Mouse (Mus musculus) mesoderm, embryonic 11.5 days (tissue): ENCODE measurements at regions not wholly inside any gene's neighbourhood (a gene's known extent, or its start where the extent isn't known, plus 50 kb on each side); places are given as distances from the start of the nearest gene placed in this dataset.

Experiments used
- DNase-seq: peaks from one replicate; pipeline ENCODE4 v3.0.0-alpha.2; 2012; ENCODE audit warnings: low read depth, low spot score

DNA sequence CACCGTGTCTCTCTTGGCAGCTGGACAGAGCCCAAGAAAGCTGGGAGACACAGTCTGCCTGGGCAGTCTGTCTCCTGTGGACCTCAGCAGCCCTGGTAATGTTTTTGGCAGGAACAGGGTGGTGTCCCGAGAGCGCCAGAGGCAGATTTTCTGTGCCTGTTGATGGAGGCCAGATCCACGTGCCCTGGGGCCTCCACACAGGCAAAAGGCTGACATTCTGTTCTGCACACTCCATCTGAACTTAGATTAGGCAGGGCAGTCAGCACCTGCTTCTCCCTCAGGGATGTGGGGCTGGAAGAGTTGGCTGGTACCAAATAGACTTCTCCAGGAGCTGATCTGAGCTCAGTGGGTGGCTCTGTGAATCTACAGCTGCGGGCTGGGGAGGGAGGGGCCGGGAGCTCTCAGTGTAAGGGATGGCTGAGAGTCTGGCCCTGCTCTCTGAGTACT lies 83.8 kb downstream of the Gadd45g start:
- peak; percentile 12 for DNase-seq

DNA sequence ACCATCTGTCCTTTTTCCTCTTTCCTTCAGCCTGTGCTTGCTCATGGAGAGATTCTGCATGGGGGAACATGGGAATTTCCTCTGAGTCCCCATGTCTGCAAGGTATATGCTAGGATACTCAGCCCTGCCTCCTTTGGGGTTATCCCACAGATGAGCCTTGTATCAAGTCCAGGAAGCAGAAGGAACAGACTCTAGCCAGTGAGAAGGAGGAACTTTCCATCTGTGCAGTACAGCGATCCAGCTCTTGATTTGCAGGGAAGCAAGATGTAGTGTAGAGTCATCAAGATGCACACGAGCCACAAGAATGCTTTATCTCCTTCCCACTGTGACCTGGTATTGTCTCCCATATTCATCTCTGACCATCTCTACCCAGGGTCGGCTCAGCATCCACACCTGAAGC lies 84.5 kb downstream of the Gadd45g start:
- DNase-seq = no peak

DNA sequence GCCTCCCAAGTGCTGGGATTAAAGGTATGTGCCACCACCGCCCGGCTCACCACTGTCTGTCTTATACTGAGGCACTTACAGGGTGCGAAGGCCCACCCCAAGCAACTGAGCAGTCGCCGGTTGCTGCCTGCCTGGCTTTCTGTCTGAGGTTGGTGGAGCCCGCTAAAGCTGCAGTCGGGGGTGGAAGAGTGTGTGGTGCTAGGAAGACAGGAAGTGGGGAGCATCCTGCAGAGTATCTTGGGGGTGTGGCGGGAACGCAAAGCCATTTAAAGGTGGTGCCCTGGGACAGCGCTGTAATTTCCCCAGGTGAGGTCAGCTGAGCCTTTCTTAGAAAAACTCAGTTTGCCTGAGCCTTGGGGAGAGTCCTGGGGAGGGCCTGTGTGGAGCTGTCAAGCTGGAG lies 89.3 kb downstream of the Gadd45g start:
- no peak for DNase-seq

DNA sequence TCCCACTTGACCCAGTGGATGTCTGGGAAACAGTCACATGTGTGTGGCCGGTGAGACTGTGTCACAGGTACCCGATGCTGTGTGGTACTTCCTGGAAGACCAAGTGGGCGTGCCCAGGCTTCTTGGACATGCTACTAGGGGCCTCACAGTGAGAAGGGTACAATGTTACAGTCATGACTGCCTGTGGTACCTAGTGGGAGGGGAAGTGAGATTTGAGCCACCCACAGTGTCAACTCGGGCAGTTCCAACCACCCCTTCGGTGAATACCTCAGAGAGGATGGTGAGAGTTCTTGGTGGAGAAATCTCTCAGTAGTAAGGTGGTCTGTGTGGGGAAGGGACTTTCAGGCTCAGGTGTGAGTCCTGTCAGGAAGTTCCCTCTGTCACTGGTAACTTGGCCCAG lies 90.0 kb downstream of the Gadd45g start:
- DNase-seq = no peak

DNA sequence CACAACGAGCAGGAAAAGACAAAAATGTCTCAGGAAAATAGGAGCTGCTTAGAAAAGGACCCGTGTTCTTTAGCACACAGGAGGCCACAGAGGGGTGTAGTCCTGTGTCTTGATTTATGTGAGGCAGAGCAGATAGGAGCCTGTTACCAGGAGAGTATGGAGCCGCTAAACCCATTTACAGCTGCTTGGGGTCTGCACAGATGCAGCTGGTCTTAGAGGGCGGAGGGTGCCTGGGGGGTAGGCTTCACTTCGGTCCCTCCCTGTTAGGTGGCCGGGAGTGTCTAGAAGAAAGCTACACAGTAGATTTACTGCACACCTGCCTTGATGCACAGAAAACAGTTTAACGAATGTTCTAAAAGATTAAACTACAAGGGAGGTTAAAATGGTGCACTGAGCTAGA lies 91.4 kb downstream of the Gadd45g start:
- peak; percentile 39 for DNase-seq

DNA sequence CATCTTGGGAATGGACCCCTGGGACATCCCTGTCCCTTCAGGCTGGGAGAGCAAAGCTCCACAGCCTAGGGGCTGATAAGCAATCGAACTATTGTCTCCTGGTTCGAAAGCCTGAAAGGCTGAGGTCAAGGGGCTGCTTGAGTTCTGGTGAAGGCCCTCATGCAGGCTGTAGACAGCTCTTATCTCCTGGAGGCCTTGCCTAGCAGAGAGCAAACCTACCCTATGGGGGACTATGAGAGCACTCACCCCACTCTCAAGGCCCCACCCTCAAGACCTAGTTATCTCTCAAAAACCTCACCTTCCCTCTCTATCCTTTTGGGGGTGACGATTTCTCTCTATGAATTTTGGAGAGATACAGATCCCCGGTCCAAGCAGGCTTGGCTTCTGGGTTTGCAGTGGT lies 92.8 kb downstream of the Gadd45g start:
- DNase-seq = no peak

DNA sequence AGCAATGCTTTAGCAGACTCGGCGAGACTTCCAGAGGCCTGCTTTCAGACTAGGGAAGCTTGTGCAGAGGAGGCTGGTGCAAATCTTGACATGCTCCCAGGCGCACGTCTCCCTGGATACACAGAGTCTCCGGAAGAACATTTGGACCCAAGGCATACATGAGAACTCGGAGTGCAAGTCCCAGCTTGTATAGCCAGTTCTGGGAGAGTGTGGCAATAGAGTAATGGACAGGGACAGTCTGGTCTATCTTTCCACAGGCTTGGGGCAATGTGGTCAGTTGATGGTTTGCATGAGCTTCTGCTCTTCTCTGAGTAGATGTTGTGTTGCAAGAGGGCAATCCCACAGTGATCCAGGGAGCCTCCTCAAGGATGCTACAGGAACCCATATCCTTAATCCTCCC lies 93.2 kb downstream of the Gadd45g start:
- no peak for DNase-seq

DNA sequence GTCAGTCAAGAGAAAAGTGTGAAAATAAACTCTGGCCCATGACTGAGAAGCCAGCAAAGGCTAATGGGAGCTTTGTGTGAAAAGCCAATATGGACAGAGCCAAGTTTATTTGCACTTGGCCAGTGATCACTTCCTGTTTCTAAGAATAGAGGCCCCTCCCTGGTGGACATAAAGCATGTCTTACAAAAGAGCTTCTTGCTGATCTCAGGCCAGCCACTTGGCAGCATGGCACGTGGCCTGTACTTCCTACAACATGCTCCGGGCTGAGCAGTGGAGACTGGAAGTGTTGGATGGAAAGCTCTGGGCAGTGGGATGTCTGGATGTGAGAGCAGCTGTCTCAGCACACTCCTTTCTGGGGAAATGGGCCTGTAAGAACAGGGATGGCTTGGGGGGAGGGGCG lies 99.7 kb downstream of the Gadd45g start:
- no peak for DNase-seq

DNA sequence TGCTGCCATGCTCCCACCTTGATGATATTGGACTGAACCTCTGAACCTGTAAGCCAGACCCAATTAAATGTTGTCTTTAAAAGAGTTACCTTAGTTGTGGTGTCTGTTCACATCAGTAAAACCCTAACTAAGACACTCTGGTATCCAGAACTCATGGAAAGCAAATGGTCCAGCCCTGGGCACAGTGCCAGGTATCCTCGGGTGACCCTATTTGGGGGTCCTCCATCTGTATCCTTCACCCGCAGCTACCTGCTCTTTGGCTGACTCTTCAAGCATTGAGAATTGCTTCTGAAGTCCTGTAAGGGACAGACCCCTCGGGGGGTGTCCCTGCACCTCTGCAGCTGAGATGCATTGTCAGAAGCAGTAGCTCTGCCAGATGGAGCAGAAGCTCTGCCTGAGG lies 102.4 kb downstream of the Gadd45g start:
- DNase-seq = no peak

DNA sequence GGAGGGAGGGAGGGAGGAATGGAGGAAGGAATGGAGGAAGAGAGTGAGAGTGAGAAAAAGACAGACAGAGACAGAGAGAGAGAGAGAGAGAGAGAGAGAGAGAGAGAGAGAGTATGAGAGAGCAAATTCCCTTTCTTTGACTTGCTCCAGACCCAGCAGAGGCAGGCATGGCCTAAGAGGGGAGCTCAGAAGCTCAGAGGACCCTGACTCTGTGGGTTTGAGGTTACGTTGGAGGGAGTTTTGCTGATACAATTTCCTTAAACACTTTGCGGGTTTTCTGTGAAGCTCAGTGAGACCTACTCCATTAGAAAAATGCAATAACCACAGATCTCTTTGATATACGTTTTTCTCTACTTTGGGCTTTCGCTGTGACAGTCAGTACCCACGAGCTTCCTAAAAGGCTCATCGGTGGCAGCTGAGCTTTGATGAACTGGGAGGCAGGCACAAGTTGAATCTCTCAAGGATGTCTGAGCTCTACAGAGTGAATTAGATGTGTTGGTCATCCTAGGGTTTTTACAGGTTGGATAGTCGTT lies 105.1 kb downstream of the Gadd45g start:
- DNase-seq = no peak

DNA sequence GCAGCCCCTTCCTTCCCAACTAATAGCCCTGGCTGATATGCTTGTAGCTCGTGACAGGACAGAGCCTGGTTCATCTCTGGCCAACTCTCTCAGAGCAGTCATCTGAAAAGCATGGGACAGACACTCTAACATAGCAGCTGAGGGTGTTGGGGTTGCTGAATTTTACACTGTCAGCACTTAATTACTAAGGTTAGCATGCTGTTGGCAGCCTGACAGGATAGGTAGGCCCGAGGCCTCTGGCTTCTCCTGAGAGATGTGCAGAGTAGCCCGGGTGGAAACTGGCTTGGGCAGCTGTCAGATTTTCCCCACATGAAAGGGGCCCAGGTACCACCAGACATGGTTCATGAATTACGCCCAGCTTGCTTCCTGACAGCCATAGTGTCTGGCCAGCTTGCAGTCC lies 106.6 kb downstream of the Gadd45g start:
- DNase-seq = no peak

DNA sequence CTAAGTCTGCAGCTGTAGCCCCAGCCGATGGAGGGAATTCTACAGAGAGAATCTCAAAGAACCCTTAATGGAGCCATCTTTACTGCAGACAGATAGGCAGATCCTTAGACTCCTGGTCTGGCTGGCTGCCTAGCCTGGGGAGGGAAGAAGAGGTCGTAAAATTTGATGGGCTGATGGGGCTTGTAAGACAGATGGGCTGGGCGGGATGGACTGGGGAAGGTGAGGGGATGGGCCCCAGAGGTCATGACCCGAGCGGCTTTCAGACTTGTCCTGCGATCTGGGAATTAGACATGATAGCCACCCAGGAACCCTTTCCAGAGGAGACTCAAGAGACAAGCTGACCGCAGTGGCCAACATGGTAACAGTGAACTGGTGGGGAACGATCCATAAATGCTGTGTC lies 107.1 kb downstream of the Gadd45g start:
- DNase-seq = peak; percentile 34

DNA sequence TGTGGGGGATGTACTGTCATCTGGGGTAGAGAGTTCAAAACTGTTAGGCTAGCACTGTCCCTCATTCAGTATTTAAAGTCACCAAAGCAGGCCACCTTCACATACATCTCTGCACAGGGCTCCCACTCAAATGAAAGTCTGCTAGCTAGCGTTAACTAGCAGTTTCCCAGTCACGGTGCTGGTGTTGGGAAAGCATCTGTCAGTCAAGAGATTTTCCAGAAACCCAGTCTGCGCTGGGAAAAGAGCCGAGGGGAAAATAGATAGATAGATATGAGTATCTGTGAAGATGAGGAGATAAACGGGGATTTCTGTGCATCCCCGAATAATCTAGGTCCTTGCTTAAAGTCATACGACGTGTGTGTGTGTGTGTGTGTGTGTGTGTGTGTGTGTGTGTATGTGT lies 110.6 kb downstream of the Gadd45g start:
- DNase-seq = no peak

DNA sequence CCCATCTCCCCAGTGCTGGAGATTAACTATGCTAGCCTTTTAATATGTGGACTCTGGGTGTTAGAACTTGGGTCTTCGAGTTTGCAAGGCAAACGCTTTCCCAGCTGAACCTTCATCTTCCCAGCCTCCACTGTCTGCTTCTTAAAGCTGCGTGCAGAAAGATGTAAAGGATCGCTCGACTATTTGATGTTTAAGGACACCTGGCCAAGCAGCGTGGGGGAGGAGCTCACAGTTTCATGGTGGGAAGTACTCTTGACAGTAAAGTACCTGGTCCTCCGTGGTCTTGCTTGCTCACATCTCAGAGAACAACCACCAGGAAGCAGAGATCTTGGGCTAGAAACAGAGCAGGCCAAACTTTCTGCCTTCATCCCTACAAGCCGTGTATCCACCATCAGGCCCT lies 113.1 kb downstream of the Gadd45g start:
- no peak for DNase-seq

DNA sequence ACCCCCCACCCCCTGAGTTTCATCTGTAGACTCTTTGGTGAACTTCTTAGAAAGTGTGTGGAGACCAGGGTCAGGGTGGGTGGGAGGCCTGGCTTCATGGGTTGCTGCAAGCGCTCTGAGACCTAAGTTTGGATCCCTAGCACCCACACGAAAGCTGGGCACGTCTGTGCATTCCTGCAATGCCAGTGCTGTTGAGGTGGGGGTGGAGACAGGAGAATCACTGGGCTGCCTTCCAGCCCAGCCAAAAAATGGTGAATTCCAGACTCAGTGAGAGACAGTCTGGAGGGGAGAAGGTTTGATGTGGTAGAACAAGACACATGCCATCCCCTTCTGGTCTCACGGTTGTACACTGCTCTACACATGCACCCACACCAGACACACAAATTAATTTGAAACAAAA lies 113.8 kb downstream of the Gadd45g start:
- DNase-seq = no peak

DNA sequence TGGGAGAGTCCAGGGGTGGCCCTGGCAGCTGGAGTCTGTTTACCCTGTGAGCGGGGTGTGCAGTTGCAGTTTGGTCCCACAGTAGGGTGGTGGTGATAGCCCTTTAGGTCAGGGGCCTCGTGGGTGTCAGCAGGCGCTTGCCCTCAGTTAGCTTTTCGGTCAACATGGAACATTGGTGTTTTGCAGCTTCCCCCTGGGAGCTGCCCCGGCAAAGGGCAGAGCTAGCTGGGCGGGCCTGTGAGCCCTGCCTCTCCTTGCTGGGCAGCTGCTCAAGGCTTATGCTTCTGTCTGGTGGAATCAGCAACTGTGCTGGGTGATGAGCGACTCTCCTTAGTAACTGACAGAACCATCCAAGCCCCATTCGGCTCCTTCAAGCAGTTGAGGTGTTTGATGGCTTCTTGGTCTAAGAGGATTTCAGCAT lies 115.7 kb downstream of the Gadd45g start:
- no peak for DNase-seq

DNA sequence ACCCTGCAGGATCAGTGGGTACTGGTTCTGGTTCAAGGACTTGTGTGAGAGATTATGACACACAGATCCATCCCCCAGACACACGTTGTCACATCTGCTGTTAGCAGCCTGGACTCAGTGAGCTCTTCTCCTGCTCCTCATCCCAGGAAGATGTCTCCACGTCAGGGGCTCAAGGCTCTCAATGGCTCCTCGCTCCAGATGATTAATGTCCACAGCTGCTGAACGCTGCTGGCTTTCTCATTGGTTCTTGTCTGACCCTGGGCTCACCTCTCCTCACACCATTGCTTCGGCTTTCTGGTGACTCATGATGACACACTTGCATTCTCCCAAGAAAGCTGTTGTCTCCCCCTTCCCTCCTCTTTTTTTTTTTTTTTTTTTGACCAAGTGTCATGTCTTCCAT lies 116.2 kb downstream of the Gadd45g start:
- peak; percentile 74 for DNase-seq

DNA sequence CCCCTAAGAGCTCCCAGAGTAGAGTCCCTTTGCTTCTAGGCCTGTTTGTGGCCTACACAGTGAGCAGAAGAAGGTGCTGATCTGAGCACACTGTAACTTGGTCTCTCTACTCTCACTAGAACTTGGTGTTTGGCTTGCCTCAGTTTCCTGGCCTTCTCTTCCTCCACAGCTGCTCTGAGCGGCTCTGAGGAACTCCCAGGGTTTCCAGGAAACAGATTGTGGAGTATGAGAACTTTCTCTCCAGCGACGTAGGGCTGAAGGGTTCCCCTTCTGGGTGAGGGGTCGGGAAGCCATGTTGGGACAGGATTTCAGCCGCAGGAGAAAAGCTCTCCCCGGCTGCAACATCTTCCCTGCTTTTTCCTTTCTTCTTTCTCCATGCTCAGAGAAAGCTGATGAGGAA lies 117.5 kb downstream of the Gadd45g start:
- no peak for DNase-seq

DNA sequence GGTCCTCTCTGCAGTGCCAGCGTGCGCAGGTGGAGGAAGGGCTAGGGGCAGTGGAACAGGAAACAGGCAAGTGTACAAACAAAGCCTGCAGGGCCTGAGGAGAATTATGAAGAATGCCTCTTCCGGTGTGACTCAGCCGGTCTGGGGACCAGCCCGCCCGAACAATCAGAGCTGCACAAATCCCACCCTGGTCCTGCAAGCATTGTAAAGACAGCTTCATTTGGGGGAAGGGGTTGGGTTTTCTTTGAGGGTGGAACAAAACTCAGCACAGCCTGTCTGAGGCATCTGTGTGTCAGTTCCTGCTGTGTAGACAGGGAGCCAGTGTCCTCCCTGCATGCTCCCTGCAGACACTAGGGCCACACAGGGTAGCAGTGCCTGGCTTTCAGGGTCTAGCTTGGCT lies 117.9 kb downstream of the Gadd45g start:
- peak; percentile 17 for DNase-seq

DNA sequence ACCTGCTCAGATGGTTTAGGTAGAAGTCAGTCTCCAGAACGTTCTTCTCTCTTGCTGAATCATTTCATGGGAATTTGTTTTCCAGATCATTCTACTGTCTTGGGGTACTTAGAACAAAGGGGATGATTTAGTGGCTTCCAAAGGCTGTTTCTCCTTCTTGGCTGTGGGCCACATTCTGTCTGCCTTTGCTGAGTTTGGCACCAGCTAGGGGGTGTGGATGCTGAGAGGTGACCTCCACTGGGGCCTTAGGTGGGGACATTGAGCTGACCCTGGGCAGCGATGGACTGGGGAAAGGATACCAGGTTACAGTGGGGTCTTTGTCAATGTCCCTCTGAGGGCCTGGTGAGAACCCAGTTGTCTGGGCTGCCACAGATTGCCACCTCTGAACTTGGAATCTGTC lies 118.4 kb downstream of the Gadd45g start:
- DNase-seq = no peak

DNA sequence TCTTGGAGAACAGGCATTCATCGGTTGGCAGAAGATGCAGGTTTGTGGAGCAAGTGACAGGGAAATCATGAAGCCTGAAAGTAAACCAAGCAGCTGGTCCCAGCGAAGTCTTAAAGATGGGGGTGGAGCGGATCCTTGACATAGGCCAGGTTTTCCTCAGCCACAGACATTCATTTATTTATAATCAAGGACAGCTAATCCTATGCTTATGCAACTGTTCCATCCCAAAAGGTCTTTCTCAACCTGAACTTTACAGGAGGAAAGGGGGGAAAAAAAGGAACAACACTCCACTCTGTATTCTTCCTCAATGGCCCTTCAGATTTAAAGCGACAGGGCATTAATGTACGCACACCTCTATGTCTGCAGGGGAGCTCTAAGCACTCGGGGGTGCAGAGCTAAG lies 121.6 kb downstream of the Gadd45g start:
- DNase-seq = no peak

DNA sequence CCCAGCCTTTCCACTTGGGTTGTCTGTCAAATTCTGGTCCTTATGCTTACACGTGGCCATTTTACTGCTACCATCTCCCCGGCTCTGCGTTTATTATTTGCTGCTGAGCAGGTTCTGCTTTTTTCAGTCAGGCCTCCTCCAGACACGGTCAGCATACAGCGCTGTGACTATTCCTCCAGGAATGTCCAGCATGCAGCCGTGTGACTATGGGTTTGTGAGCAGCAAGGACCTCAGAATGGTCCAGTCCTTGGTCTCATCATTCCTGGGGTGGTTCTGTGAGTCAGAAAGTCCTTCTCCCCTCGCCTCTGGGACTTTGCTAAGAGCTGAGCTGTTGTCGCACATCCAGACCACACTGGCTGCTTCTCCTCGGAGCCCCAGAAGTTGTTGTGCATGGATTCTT lies 122.3 kb downstream of the Gadd45g start:
- DNase-seq = no peak

DNA sequence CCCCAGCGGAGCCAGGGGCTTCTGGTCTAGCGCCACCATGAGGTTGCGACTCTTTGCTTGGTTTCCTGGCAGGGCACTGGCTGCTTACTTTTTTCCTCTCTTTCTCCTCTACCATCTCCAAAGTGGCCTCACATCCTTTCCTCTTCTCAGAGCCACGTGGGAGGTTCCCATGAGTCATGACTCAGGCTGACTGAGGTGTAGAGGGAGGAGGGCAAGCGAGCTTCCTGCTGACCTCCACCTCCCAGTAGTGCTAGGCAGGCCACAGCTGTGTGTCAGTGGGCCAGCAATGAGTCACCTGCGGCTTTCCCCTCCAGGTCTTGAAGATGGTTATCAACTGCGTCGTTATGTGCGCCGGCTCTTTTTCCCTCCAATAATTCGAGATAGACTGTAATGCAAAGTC lies 123.6 kb downstream of the Gadd45g start:
- DNase-seq = no peak

DNA sequence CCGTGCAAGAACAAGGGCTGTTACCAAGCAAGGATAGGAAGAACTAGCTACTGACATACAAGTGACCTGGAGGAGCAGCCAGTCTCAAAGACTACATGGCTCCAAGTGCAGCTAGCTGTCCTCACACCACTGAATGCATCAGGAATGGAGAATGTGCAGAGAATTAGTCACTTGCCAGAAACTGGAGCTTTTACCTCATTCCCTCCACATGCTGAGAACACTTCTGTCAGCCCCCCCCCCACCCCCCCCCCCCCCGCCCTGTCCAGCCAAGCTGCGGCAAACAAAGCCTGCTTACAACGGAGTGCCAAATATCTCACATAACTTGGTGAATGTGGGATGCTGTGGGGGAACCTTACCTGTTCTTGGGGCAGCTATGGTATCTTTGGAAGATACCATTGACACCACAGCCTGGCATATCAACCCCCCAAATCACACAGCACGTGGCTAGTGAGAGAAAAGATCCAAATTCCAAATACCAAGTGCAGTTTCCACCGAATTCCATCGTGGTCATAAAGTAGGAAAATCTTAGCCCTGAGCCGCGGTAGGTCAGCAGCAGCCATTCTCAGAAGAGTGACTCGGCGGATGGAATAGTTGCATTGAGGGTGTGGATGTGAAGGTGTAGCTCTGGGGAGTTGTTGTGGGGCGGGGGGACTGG lies 126.3 kb downstream of the Gadd45g start:
- no peak for DNase-seq
